Mouse (Mus musculus) MEL (cell line): Measurements from ENCODE around the gene Zfp366. TPM values are rescaled to one million over a fixed set of nuclear protein-coding genes. Genes with fewer than 3 reads are reported as not detected.

Source experiments
- DNase-seq: peaks from one replicate; pipeline ENCODE4 v3.0.0; 2011; ENCODE audit warnings: low read depth, low spot score
- H3K27ac ChIP-seq: 2 replicates; pipeline ENCODE4 v1.5.1; 2012; ENCODE audit warnings: low read depth, mild to moderate bottlenecking, control low read depth, low read length, moderate library complexity; ENCODE audit not compliant: control insufficient read depth
- H3K27me3 ChIP-seq, 2 experiments: fragments of 150-350 bp in 1 of 2; sonication (generic) in 1 of 2; 2 replicates each; pipeline ENCODE4 v1.6.1; 2012; ENCODE audit warnings: low read length in 2 of 2, mild to moderate bottlenecking in 2 of 2, improper control_type of control experiment in 1 of 2, moderate library complexity in 1 of 2; ENCODE audit not compliant: insufficient read depth in 2 of 2, control insufficient read depth in 1 of 2
- H3K36me3 ChIP-seq, 2 experiments: 2 replicates each; pipeline ENCODE4 v1.6.1; 2012 to 2014; ENCODE audit warnings: low read length in 2 of 2, improper control_type of control experiment in 1 of 2, inconsistent platforms in 1 of 2, mild to moderate bottlenecking in 1 of 2; ENCODE audit not compliant: insufficient read depth in 2 of 2, control insufficient read depth in 1 of 2
- H3K4me1 ChIP-seq, 2 experiments: fragments of 150-350 bp in 1 of 2; sonication (generic) in 1 of 2; 2 replicates each; pipeline ENCODE4 v1.6.1; 2012; ENCODE audit warnings: low read length in 2 of 2, improper control_type of control experiment in 1 of 2, mild to moderate bottlenecking in 1 of 2; ENCODE audit not compliant: insufficient read depth in 2 of 2, control insufficient read depth in 1 of 2
- H3K4me3 ChIP-seq, 2 experiments: fragments of 150-350 bp in 1 of 2; sonication (generic) in 1 of 2; 2 replicates each; pipeline ENCODE4 v1.5.1; 2012; ENCODE audit warnings: low read depth in 2 of 2, low read length in 2 of 2, mild to moderate bottlenecking in 2 of 2, moderate library complexity in 2 of 2, control low read depth in 1 of 2, improper control_type of control experiment in 1 of 2; ENCODE audit not compliant: control insufficient read depth in 1 of 2, insufficient read depth in 1 of 2
- H3K79me2 ChIP-seq: 2 replicates; pipeline ENCODE4 v1.6.1; 2012; ENCODE audit warnings: mild to moderate bottlenecking, low read length, moderate library complexity; ENCODE audit not compliant: control insufficient read depth, poor library complexity, insufficient read depth
- H3K9ac ChIP-seq: 2 replicates; pipeline ENCODE4 v1.6.1; 2012; ENCODE audit warnings: low read depth, mild to moderate bottlenecking, control low read depth, low read length, moderate library complexity; ENCODE audit not compliant: control insufficient read depth, poor library complexity, severe bottlenecking
- H3K9me3 ChIP-seq: fragments of 150-350 bp; sonication (generic); replicated peaks from 2 replicates; pipeline ENCODE4 v1.6.1; 2012; ENCODE audit warnings: mild to moderate bottlenecking, low read length, improper control_type of control experiment, moderate library complexity; ENCODE audit not compliant: insufficient read depth
- CHD1 ChIP-seq: IDR thresholded peaks from 2 replicates; pipeline ENCODE4 v1.6.1; 2012; ENCODE audit warnings: low read depth, mild to moderate bottlenecking, inconsistent platforms, low read length, improper control_type of control experiment
- CTCF ChIP-seq, 3 experiments: IDR thresholded peaks in 2 of 3; conservative IDR thresholded peaks in 1 of 3; 2 replicates each; pipeline ENCODE4 v1.5.1; 2011 to 2012; ENCODE audit warnings: low read length in 3 of 3, low read depth in 2 of 3, mild to moderate bottlenecking in 2 of 3, improper control_type of control experiment in 1 of 3, inconsistent platforms in 1 of 3, mixed read lengths in 1 of 3, moderate library complexity in 1 of 3; ENCODE audit not compliant: control insufficient read depth in 1 of 3, insufficient read depth in 1 of 3, poor library complexity in 1 of 3, severe bottlenecking in 1 of 3
- EP300 ChIP-seq, 2 experiments: IDR thresholded peaks; 2 replicates each; pipeline ENCODE4 v1.6.1; 2011; ENCODE audit warnings: improper control_type of control experiment in 2 of 2, low read length in 2 of 2, low read depth in 1 of 2, mild to moderate bottlenecking in 1 of 2
- JUND ChIP-seq: IDR thresholded peaks from 2 replicates; pipeline ENCODE4 v1.6.1; 2011; ENCODE audit warnings: low read depth, mild to moderate bottlenecking, improper control_type of control experiment, low read length
- KAT2A ChIP-seq: conservative IDR thresholded peaks from 2 replicates; pipeline ENCODE4 v1.6.1; 2012; ENCODE audit warnings: low read depth, low read length, improper control_type of control experiment, inconsistent platforms
- NELFE ChIP-seq: IDR thresholded peaks from 2 replicates; pipeline ENCODE4 v1.6.1; 2011; ENCODE audit warnings: low read depth, low read length, improper control_type of control experiment
- RAD21 ChIP-seq: IDR thresholded peaks from 2 replicates; pipeline ENCODE4 v1.6.1; 2011; ENCODE audit warnings: mild to moderate bottlenecking, low read depth, low read length, improper control_type of control experiment
- RCOR1 ChIP-seq: IDR thresholded peaks from 2 replicates; pipeline ENCODE4 v1.6.1; 2012; ENCODE audit warnings: low read depth, mild to moderate bottlenecking, inconsistent platforms, low read length, improper control_type of control experiment
- USF2 ChIP-seq, 2 experiments: IDR thresholded peaks; 2 replicates each; pipeline ENCODE4 v1.6.1; 2011 to 2012; ENCODE audit warnings: improper control_type of control experiment in 2 of 2, low read length in 2 of 2, borderline replicate concordance in 1 of 2, inconsistent platforms in 1 of 2, low read depth in 1 of 2, mild to moderate bottlenecking in 1 of 2; ENCODE audit not compliant: insufficient read depth in 1 of 2
- ZC3H11A ChIP-seq: IDR thresholded peaks from 2 replicates; pipeline ENCODE4 v1.6.1; 2012; ENCODE audit warnings: low read depth, mild to moderate bottlenecking, inconsistent platforms, low read length, improper control_type of control experiment
- polyA plus RNA-seq, 2 experiments: library from polyadenylated mRNA; stranded (reverse) in 1 of 2; unstranded in 1 of 2; fragments of >175 nt in 1 of 2; fragments of >200 nt in 1 of 2; gene quantifications; 2 replicates each; pipeline versions ENCODE4 v1.2.1 to v1.2.4; 2012; ENCODE audit warnings: low replicate concordance in 2 of 2, low read depth in 1 of 2; ENCODE audit not compliant: insufficient read length in 2 of 2, insufficient read depth in 1 of 2, missing spikeins in 1 of 2
- total RNA-seq: library from RNA; depleted of rRNA; stranded (reverse); fragments of 300-350 nt; gene quantifications from 2 replicates; pipeline ENCODE4 v1.2.3, GENCODE M21; 2012

Gene Zfp366
- total and polyA plus RNA-seq, 3 experiments, result not detected

DNA sequence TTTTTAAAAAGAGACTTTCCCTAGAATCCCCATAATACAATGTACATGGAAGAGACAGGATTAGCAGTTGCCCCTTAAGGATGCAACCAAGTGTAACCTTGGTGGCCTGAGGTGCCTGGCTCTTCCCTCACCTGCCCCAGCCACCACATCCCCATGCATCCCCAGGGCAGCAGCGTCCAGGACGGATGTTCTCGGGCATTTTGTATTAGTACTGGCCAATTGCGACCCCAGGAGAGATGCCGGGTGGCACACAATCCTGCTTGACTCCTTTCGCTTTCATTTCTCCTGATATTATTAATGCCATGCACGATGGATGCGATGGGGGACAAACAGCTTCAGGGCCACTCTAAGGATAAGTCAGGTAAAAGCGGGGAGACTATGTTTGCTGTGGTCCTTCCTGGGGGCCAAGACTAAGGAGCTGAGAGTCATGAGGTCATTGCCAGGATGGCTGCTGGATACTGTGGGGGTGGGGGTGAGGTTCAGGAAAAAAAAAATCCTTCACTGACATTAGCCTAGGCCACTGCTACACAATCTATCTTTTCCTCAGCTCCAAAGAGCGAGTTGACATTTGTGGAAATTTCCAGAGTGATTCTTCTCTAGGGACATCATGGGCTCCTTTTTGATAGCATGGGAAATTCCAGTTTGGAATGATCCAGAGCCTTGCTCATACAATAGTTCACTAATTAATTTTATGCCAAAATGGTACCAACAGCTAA is 1.7 kb downstream of the Zfp366 start:
- Histone ChIP-seq H3K79me2 (no peaks in the 10 kb centered on the region), H3K27me3 (no peaks in the 10 kb centered on the region)

DNA sequence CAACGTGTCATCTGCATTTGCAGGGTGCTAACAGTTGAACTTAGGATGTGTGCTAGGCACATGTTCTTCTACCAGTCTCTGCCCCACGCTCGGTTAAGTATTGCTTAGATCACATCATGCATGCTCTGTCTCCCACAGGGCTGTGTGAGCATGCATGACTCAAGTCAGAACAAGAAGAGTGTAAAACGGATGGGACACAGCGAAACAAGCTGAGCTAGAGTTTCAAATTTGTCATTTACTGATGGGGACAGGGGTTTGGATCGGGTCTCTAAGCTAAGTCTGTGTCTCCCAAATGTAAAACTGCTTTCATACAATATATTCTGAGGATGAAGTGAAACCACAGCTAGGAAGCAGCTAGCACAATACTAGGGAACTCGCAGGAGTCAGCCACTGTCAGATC is 2.2 kb downstream of the Zfp366 start:
- Histone ChIP-seq H3K36me3 (no peaks in the 10 kb centered on the region), H3K9me3 (no peaks in the 10 kb centered on the region), H3K27me3 (no peaks in the 10 kb centered on the region), H3K4me3 (no peak overlapping the region), H3K4me1 (no peaks in the 10 kb centered on the region), H3K9ac (no peak overlapping the region), H3K79me2 (no peaks in the 10 kb centered on the region), H3K27ac (no peak overlapping the region)
- TF ChIP-seq CHD1, result no peak
- TF ChIP-seq EP300 (IDR thresholded peaks at IDR 0.05; ENCODE audit: low read depth in 1 of 2, low read length in 2 of 2), result no peak
- no peak for DNase-seq

More for the DNA sequence above, 1.7 kb downstream of the Zfp366 start:
- H3K4me1 ChIP-seq, result no peaks in the 10 kb centered on the region
- no peak for DNase-seq
- H3K36me3 ChIP-seq, result no peaks in the 10 kb centered on the region
- H3K9me3 ChIP-seq, result no peaks in the 10 kb centered on the region
- TF ChIP-seq RAD21, result no peak
- no peak overlapping the region for H3K4me3 ChIP-seq
- H3K9ac ChIP-seq, result no peak overlapping the region
- H3K27ac ChIP-seq, result no peak overlapping the region

DNA sequence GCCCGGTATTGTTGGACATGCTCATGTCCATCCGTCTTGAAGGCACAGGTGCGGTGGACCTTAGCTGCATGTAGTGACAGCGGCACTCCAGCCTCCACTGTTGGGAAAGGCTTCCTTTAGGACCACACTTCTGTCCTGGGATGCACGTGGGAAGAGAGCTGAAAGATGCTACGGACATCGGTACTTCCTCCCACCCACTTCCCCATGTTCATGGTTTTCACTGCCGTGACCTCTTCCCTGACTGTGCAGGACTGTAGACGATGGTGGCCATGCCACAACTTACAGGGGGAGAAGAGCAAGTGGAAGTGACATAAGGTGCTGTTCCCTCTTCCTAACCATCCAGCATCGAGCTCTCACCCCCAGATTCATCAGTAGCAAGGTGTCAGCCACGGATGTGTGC is 2.8 kb downstream of the Zfp366 start:
- H3K4me1 ChIP-seq, result no peaks in the 10 kb centered on the region
- no peak overlapping the region for H3K4me3 ChIP-seq
- no peaks in the 10 kb centered on the region for H3K9me3 ChIP-seq
- no peak for DNase-seq
- no peaks in the 10 kb centered on the region for H3K36me3 ChIP-seq
- TF ChIP-seq USF2 (IDR thresholded peaks at IDR 0.05; ENCODE audit: borderline replicate concordance in 1 of 2, insufficient read depth in 1 of 2, low read depth in 1 of 2, low read length in 2 of 2) (no peak), NELFE (no peak), RCOR1 (no peak), JUND (no peak), KAT2A (no peak), CTCF (IDR thresholded peaks at IDR 0.05 in 2 of 3, conservative IDR thresholded peaks at IDR 0.05 in 1 of 3; ENCODE audit: control insufficient read depth in 1 of 3, insufficient read depth in 1 of 3, low read depth in 2 of 3, low read length in 3 of 3, poor library complexity in 1 of 3, severe bottlenecking in 1 of 3) (no peak), ZC3H11A (no peak)
- TF ChIP-seq, all 39 proteins: peak for 0
- no peaks in the 10 kb centered on the region for H3K27me3 ChIP-seq
- no peak overlapping the region for H3K9ac ChIP-seq
- no peak overlapping the region for H3K27ac ChIP-seq
- H3K79me2 ChIP-seq, result no peaks in the 10 kb centered on the region
